Mouse (Mus musculus): ENCODE results near the gene Mrps5. TPM values are rescaled to one million over a fixed set of nuclear protein-coding genes. Genes with fewer than 3 reads are reported as not detected.

Gene Mrps5
- polyA plus RNA-seq, 1 experiment from 2014 or later = 155 TPM

DNA sequence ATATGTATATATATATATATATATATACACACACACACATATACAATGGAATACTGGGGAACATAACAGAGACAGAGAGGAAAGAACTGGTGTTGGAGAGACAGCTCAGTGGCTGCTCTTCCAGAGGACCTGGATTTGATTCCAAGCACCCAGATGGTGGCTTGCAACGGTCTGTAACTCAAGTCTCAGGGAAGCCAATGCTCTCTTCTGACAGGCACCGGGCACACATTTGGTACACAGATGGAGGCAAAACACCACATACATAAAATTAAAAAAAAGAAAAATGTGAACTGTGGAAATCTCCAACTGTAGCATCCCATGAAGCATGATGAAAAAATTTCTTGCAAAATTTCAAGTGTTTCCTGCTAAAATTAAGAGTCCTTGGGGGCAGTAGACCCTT, 37.8 kb downstream of the Mrps5 start:
- H3K4me3 ChIP-seq (replicated peaks) = no peak overlapping the region
- no peak overlapping the region for H3K27ac ChIP-seq
- no peak overlapping the region for H3K4me2 ChIP-seq (replicated peaks)
- H3K27me3 ChIP-seq (replicated peaks) = no peaks in the 10 kb centered on the region
- no peak for ATAC-seq
- H3K36me3 ChIP-seq = no peaks in the 10 kb centered on the region
- WGBS = 92% methylated on average over 2 of the region's 2 CpGs
- H3K9me3 ChIP-seq = no peaks in the 10 kb centered on the region
- no peaks in the 10 kb centered on the region for H3K4me1 ChIP-seq (replicated peaks)
- no peak overlapping the region for H3K9ac ChIP-seq

DNA sequence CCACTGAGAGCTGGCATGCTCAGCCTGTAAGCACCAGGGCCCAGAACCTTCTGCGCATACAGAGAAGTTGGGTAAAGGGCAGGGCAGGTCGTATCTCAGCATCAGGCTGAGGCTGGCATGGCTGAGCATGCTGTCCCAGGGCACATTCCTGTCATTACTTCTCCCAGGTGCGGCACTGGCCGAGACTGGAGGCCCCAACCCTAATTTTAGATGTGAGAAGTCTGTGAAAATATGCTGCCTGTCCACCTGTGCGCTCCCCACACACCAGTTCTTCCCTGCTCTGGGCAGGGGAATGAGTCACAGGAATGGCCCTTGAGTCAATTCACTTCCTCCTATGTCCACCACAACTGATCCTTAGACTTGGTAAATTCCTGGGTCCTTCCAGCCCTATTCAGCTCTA, 38.6 kb downstream of the Mrps5 start:
- ATAC-seq = no peak
- no peak overlapping the region for H3K4me2 ChIP-seq (replicated peaks)

DNA sequence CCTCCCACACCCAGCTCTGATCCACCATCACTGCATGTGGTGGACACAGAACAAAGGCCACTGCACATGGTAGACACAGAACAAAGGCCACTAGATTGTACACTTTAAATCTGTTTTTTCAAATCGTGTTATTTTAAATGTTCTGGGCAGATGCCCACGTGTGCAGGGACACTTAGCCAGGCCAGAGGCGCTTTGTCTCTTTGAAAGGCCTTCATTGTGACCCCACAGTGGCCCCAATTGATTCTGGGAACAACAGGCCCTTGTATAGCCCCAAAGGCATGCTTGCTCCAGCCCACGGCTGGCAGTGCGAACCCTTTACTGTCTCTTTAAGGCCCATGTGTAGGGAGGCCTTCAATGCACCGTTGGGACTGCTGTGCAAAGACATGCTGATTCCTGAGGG, 40.3 kb downstream of the Mrps5 start:
- H3K27me3 ChIP-seq (replicated peaks) = no peaks in the 10 kb centered on the region
- no peak for ATAC-seq

More for the DNA sequence above, 38.6 kb downstream of the Mrps5 start:
- no peaks in the 10 kb centered on the region for H3K36me3 ChIP-seq
- 59% methylated on average over 5 of the region's 5 CpGs for WGBS
- H3K27ac ChIP-seq = no peak overlapping the region
- no peak overlapping the region for H3K9ac ChIP-seq
- no peaks in the 10 kb centered on the region for H3K27me3 ChIP-seq (replicated peaks)
- H3K4me3 ChIP-seq (replicated peaks) = no peak overlapping the region
- H3K4me1 ChIP-seq (replicated peaks) = no peaks in the 10 kb centered on the region
- H3K9me3 ChIP-seq = no peaks in the 10 kb centered on the region

DNA sequence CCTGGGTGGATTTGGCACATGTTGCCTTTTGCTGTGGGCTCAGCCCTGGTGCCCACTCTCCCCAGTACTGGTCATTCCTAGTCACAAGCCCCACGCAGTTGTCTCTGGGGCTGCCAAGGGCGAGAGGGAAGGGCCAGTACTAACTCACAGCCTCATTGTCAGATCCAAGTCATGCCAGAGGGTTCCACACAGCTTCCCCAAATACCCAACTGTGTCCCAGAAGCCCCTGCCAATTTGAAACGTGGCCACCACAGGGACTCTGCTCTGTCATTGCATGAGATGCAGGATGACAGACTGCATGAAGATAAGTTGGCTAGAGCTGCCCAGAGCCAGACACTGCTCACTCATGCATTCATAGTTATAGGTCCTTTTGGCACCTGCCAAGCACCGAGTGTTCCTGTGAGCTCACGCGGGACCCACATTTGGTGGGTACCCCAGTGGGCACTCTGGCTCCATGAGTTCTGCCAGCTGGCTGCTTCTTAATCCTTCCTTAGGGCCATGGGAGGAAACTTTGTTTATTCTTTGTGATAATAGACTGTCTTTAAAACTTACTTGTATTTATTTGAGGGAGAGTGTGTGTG, 41.1 kb downstream of the Mrps5 start:
- Histone ChIP-seq H3K27me3 (replicated peaks) (no peaks in the 10 kb centered on the region), H3K4me2 (replicated peaks) (no peak overlapping the region), H3K36me3 (no peaks in the 10 kb centered on the region), H3K4me1 (replicated peaks) (no peaks in the 10 kb centered on the region), H3K9me3 (no peaks in the 10 kb centered on the region), H3K9ac (no peak overlapping the region), H3K27ac (no peak overlapping the region), H3K4me3 (replicated peaks) (no peak overlapping the region)
- ATAC-seq = no peak
- 75% methylated on average over 6 of the region's 6 CpGs for WGBS

More for the DNA sequence above, 40.3 kb downstream of the Mrps5 start:
- WGBS = 72% methylated on average over 6 of the region's 6 CpGs
- Histone ChIP-seq H3K36me3 (no peaks in the 10 kb centered on the region), H3K27ac (no peak overlapping the region), H3K9me3 (no peaks in the 10 kb centered on the region), H3K4me2 (replicated peaks) (no peak overlapping the region), H3K9ac (no peak overlapping the region), H3K4me3 (replicated peaks) (no peak overlapping the region), H3K4me1 (replicated peaks) (no peaks in the 10 kb centered on the region)

DNA sequence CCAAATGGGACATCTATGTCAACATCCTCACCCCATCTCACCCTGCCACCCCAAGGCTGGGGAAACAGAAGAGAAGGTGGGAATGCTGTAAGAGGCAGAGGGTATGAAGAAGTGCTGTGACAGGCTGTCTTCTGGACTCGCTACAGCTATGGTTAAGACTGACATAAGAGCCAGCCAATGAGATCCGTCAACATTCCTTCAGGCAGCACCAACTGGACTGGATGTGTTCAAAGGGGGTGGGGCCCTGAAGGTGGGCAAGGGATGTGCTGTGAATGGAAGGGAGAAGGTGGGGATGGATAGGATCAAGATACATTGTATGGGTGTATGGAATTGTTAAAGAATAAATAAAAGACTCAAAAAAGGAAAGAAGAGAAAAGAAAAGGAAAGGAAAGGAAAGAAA, 45.6 kb downstream of the Mrps5 start:
- WGBS = 44% methylated on average over 2 of the region's 2 CpGs
- no peak overlapping the region for H3K4me2 ChIP-seq (replicated peaks)
- no peak overlapping the region for H3K4me3 ChIP-seq (replicated peaks)
- no peaks in the 10 kb centered on the region for H3K4me1 ChIP-seq (replicated peaks)
- H3K27me3 ChIP-seq (replicated peaks) = no peaks in the 10 kb centered on the region
- no peak overlapping the region for H3K9ac ChIP-seq
- no peaks in the 10 kb centered on the region for H3K9me3 ChIP-seq
- no peaks in the 10 kb centered on the region for H3K36me3 ChIP-seq
- no peak overlapping the region for H3K27ac ChIP-seq
- ATAC-seq = no peak

DNA sequence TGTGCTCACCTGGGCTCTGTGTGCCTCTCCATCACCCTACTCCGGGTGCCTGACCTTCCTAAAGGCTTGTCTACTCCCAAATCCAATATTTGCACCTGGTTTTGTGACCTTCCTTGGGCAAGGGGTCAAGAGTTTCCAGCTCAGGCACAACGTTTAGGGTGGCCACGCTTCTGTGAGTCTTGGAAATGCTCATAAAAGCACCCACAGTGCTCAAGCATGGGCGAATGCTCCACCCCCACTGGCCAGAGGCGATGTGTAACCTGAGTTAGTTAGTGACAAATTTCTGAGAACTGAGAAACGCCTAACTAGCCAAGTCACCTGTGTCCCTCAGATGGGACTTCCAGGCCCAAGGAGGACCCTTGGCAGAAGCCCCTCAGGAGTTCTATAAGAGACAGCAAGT, 48.6 kb downstream of the Mrps5 start:
- H3K4me1 ChIP-seq (replicated peaks) = no peaks in the 10 kb centered on the region
- 69% methylated on average over 6 of the region's 6 CpGs for WGBS
- H3K4me2 ChIP-seq (replicated peaks) = no peak overlapping the region
- no peak overlapping the region for H3K9ac ChIP-seq
- no peak for ATAC-seq
- H3K36me3 ChIP-seq = no peaks in the 10 kb centered on the region
- H3K9me3 ChIP-seq = no peaks in the 10 kb centered on the region
- no peaks in the 10 kb centered on the region for H3K27me3 ChIP-seq (replicated peaks)
- no peak overlapping the region for H3K4me3 ChIP-seq (replicated peaks)
- no peak overlapping the region for H3K27ac ChIP-seq

DNA sequence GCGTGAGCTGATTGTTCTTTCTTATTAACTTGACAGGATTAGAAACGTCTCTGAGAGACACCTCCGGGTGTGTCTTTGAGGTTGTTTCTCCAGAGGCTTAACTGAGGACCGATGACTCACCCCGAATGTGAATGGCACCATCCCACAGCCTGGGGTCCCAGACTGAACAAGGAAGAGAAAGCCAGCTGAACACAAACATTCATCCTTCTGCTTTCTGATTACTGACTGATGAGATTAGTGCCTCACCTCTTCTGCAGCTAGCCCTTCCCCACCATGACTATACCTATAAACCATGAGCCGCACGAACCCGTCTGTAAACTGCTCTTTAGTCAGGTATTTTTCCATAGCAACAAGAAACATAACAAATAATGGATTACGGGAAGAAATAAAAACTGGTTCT, 52.0 kb downstream of the Mrps5 start:
- WGBS = 67% methylated on average over 9 of the region's 9 CpGs

DNA sequence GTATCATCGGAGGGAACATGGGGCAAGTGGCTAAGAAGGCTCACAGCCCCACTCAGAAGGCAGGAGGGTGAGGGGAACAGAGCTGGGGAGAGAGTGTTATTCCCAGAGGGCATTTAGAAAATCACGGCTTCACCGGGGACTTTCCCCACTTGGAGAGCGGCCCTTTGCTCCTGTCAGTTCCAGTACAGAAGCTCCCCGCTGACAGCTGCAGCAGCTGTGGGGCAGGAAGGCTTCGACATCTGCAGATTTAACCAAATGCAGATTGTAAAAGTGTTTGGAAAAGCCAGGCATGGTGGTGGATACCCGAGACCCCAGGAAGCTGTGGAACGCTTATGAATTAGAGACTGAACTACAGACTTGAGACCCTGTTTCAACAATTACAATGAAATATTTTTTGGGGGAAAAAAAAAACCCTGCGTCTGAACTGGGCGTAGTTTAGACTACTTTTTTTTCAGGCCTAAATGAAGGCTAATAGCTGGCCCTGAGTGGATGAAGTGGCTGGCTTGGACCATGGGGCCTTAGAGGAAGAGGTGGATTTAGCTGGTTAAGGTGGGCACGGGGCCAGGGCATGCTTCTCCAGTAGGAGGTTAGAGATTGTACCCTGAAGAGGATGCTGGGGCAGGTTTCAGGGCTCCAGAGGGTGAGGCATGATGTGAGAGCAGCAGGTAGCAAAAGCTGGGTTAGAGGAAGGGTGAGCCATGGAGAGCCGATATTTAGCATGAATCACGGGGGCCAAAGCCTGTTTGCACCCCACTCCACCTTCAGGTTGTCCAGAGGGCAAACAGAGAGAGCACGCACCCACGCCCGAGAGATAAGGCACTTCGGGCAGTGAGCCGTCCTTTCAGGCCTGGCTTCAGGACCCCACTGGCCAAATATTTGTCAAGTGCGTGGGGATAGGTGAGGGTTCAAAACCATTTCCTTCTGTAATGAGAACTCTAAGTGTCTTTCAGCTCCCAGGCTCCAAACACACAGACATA, 57.0 kb downstream of the Mrps5 start:
- no peak overlapping the region for H3K4me2 ChIP-seq (replicated peaks)

More for the DNA sequence above, 52.0 kb downstream of the Mrps5 start:
- H3K4me3 ChIP-seq (replicated peaks) = no peak overlapping the region
- H3K36me3 ChIP-seq = no peaks in the 10 kb centered on the region
- no peak overlapping the region for H3K9ac ChIP-seq
- H3K4me2 ChIP-seq (replicated peaks) = no peak overlapping the region
- no peaks in the 10 kb centered on the region for H3K4me1 ChIP-seq (replicated peaks)
- ATAC-seq = no peak
- no peak overlapping the region for H3K27ac ChIP-seq
- H3K27me3 ChIP-seq (replicated peaks) = no peaks in the 10 kb centered on the region
- no peaks in the 10 kb centered on the region for H3K9me3 ChIP-seq

DNA sequence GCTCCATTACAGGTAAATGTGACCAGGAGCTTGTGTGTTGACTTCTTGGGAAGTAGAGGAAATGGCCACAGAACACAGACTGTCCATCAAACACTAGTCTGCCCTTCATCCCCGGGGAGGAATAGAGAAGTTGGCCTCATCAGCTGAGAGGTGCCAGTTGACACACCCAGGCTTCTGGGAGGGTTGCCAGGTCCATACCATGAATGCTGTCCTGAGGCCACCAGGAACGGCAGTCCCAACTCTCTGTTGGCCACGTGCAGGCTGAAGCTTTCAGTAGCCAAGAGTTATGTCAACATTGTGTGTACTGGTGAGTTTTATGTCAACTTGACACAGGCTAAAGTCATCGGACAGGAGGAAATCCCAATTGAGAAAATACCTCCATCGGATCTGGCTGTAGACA, 59.9 kb downstream of the Mrps5 start:
- no peak overlapping the region for H3K4me2 ChIP-seq (replicated peaks)
- H3K4me1 ChIP-seq (replicated peaks) = no peaks in the 10 kb centered on the region
- WGBS = 62% methylated on average over 5 of the region's 5 CpGs
- no peak overlapping the region for H3K4me3 ChIP-seq (replicated peaks)
- H3K27ac ChIP-seq = no peak overlapping the region
- no peak overlapping the region for H3K9ac ChIP-seq
- H3K9me3 ChIP-seq = no peaks in the 10 kb centered on the region
- H3K36me3 ChIP-seq = no peaks in the 10 kb centered on the region
- H3K27me3 ChIP-seq (replicated peaks) = no peaks in the 10 kb centered on the region
- no peak for ATAC-seq

More for the DNA sequence above, 57.0 kb downstream of the Mrps5 start:
- Histone ChIP-seq H3K27me3 (replicated peaks) (no peaks in the 10 kb centered on the region), H3K9ac (no peak overlapping the region), H3K27ac (no peak overlapping the region), H3K36me3 (no peaks in the 10 kb centered on the region), H3K4me3 (replicated peaks) (no peak overlapping the region), H3K4me1 (replicated peaks) (no peaks in the 10 kb centered on the region), H3K9me3 (no peaks in the 10 kb centered on the region)
- ATAC-seq = no peak
- 47% methylated on average over 19 of the region's 19 CpGs for WGBS

DNA sequence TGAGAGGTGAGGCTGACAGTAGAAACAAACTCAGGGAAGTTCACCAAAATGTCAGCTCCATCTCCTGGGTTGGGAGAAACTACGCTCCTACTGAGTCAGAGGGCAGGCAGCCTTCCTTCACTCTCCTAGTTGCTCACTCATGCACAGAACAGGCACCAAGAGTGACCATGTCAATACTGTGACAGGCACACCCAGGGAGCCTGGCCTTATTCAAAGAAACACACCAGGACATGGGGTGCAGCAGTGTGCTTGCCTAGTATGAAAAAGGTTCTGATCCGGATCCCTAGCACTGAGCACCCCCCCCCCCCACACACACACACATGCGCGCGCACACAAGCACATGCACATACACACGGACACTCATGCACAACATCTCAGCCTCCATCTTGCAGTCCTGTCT, 61.1 kb downstream of the Mrps5 start:
- no peak overlapping the region for H3K27ac ChIP-seq
- no peak for ATAC-seq
- no peaks in the 10 kb centered on the region for H3K4me1 ChIP-seq (replicated peaks)

DNA sequence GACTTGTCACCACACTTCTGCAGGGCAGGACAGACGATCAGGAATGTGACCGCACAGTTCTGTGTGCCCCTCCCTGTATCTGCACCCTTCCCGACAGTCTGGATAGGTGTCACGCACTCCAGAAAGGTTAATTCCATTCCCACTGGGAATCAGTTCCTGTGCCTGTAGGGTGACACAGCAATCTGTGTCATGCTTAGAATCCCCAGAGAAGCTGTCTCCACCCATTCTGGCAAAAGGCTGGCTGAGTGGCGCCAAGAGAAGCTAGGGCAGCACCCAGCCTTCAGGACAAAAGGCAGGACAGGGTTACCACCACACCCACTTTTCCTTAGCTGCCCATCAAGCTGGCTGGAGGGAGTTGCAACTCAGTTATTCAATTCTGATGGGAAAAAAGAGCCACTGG, 62.9 kb downstream of the Mrps5 start:
- H3K36me3 ChIP-seq = no peaks in the 10 kb centered on the region
- H3K27ac ChIP-seq = no peak overlapping the region
- 67% methylated on average over 5 of the region's 5 CpGs for WGBS
- no peak overlapping the region for H3K4me3 ChIP-seq (replicated peaks)
- no peaks in the 10 kb centered on the region for H3K4me1 ChIP-seq (replicated peaks)
- H3K4me2 ChIP-seq (replicated peaks) = no peak overlapping the region
- H3K9me3 ChIP-seq = no peaks in the 10 kb centered on the region
- no peak overlapping the region for H3K9ac ChIP-seq
- H3K27me3 ChIP-seq (replicated peaks) = peaks cover 22% of the 10 kb centered on the region
- no peak for ATAC-seq

More for the DNA sequence above, 61.1 kb downstream of the Mrps5 start:
- H3K9me3 ChIP-seq = no peaks in the 10 kb centered on the region
- H3K27me3 ChIP-seq (replicated peaks) = peaks cover 11% of the 10 kb centered on the region
- no peak overlapping the region for H3K4me2 ChIP-seq (replicated peaks)
- 91% methylated on average over 6 of the region's 6 CpGs for WGBS
- no peaks in the 10 kb centered on the region for H3K36me3 ChIP-seq
- H3K9ac ChIP-seq = no peak overlapping the region
- no peak overlapping the region for H3K4me3 ChIP-seq (replicated peaks)

DNA sequence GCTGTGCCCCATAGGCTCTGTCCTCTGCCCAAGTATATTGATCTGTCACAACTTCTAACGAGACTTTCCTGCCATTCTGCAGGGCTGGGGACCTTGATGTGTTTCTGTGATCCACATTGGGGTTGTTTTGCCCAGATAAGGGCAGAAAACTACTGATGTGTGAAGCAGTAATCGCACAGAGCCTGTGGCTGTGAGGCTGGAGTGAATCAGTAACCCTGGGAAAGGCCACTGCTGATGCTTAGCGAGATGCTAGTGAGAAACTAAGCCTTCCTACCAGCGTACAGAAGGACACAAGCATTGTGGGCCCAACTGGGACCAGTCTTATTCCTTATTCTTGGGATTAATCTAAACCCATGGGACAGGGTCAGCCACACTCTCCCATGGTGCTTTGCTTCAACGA, 64.6 kb downstream of the Mrps5 start:
- Histone ChIP-seq H3K27ac (no peak overlapping the region), H3K9ac (no peak overlapping the region), H3K36me3 (no peaks in the 10 kb centered on the region), H3K4me1 (replicated peaks) (peaks cover 7% of the 10 kb centered on the region), H3K27me3 (replicated peaks) (peaks cover 37% of the 10 kb centered on the region), H3K4me2 (replicated peaks) (no peak overlapping the region), H3K9me3 (no peaks in the 10 kb centered on the region), H3K4me3 (replicated peaks) (no peak overlapping the region)
- WGBS = 56% methylated on average over 5 of the region's 5 CpGs
- no peak for ATAC-seq

DNA sequence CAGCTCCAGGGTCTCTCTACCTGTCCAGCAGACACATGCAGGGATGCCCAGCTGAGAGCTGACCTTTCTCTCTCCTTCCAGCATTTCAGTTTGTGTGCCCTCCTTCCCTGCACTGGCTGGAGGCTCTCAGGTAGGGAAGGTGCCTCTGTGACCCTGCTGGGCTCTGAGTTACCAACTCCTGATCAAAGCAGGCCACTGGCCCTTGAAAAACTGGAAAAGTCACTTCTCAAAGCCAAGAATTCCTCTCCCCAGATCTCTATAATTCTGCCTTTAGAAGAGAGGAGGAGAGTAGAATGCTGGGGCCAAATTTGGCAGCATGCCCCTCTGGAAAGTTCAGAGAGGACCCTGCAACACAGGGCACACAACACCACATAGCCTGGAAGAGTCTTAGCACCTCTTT, 65.3 kb downstream of the Mrps5 start:
- ATAC-seq = no peak
- Histone ChIP-seq H3K9me3 (no peaks in the 10 kb centered on the region), H3K9ac (no peak overlapping the region), H3K27me3 (replicated peaks) (peaks cover 43% of the 10 kb centered on the region), H3K4me3 (replicated peaks) (no peak overlapping the region), H3K36me3 (no peaks in the 10 kb centered on the region), H3K4me1 (replicated peaks) (peaks cover 8% of the 10 kb centered on the region), H3K4me2 (replicated peaks) (no peak overlapping the region), H3K27ac (no peak overlapping the region)

Measured in intestine, embryonic 15.5 days (tissue).